Mouse (Mus musculus) cortical plate, adult 2 months (tissue): ENCODE results near the gene Olfr157.

Source experiments
- CTCF ChIP-seq: fragments of 200-500 bp; IDR thresholded peaks from 2 replicates; pipeline ENCODE4 v1.5.1; 2011; ENCODE audit warnings: mild to moderate bottlenecking, control low read depth, low read length; ENCODE audit not compliant: insufficient read depth; ENCODE audit errors: extremely low read depth
- POLR2A ChIP-seq: fragments of 200-500 bp; IDR thresholded peaks from 2 replicates; pipeline ENCODE4 v1.6.1; 2011; ENCODE audit warnings: mild to moderate bottlenecking, low read length, control low read depth; ENCODE audit not compliant: insufficient read depth; ENCODE audit errors: extremely low read depth

DNA sequence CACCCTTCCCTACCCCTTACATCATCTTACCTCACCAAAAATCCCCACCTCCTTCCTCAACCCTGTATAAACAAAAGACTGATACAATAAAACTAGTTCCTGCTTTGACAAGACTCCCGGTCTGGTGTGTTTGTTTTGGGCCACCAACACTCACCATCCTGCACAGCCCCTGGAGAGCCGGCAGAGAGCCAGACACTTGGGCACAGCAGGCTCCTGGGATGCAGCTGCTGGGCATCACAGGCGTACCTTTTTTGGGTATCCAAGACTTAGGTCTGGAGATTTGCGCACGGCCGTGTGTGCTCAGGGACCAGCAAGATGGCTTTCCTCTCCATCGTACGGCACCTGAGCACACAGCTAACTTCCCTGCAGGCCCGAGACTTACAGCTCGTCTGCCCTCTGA, 19.9 kb upstream of the Olfr157 start:
- no peak for TF ChIP-seq CTCF
- no peak for TF ChIP-seq POLR2A
